Mouse (Mus musculus) embryonic facial prominence, embryonic 14.5 days (tissue): Measurements from ENCODE around the gene Bphl. TPM values are rescaled to one million over a fixed set of nuclear protein-coding genes. Genes with fewer than 3 reads are reported as not detected.

Source experiments
- ATAC-seq: fragments of 200-750 bp; cut with Nextera tagmentation; 2 replicates; pipeline ENCODE4 v1.8.0; 2017; ENCODE audit warnings: low read depth, moderate number of reproducible peaks, moderate TSS enrichment
- DNase-seq: peaks from one replicate; pipeline ENCODE4 v3.0.0-alpha.2; 2015; ENCODE audit warnings: low spot score
- H3K27ac ChIP-seq: fragments of 300-500 bp; sonication (generic); replicated peaks from 2 replicates; pipeline ENCODE4 v1.5.1; 2014; ENCODE audit warnings: low read depth, mild to moderate bottlenecking, low read length, moderate library complexity
- H3K27me3 ChIP-seq: fragments of 300-500 bp; sonication (generic); replicated peaks from 2 replicates; pipeline ENCODE4 v1.6.1; 2014; ENCODE audit warnings: low read length; ENCODE audit not compliant: control insufficient read depth, insufficient read depth
- H3K36me3 ChIP-seq: fragments of 300-500 bp; sonication (generic); 2 replicates; pipeline ENCODE4 v1.6.1; 2014; ENCODE audit warnings: low read length, mixed read lengths; ENCODE audit not compliant: control insufficient read depth, insufficient read depth
- H3K4me1 ChIP-seq: fragments of 300-500 bp; sonication (generic); 2 replicates; pipeline ENCODE4 v1.6.1; 2014; ENCODE audit warnings: antibody characterized with exemption, low read length; ENCODE audit not compliant: control insufficient read depth, insufficient read depth
- H3K4me2 ChIP-seq: fragments of 300-500 bp; sonication (generic); 2 replicates; pipeline ENCODE4 v1.6.1; 2014; ENCODE audit warnings: low read depth, mild to moderate bottlenecking, low read length, moderate library complexity, mixed read lengths
- H3K4me3 ChIP-seq: fragments of 300-500 bp; sonication (generic); 2 replicates; pipeline ENCODE4 v1.5.1; 2014; ENCODE audit warnings: low read depth, mild to moderate bottlenecking, low read length
- H3K9ac ChIP-seq: fragments of 300-500 bp; sonication (generic); 2 replicates; pipeline ENCODE4 v1.6.1; 2014; ENCODE audit warnings: low read depth, mild to moderate bottlenecking, low read length, moderate library complexity, mixed read lengths
- H3K9me3 ChIP-seq: fragments of 300-500 bp; sonication (generic); 2 replicates; pipeline ENCODE4 v1.6.1; 2016; ENCODE audit warnings: low read length; ENCODE audit not compliant: control insufficient read depth
- whole genome bisulfite sequencing: fragments of 180-500 bp; shearing (Covaris S2); extraction: QIAGEN DNeasy Blood & Tissue Kit; methylation state at CpG from one replicate; pipeline ENCODE4 v1.1.7; 2014; 5-methylcytosine and 5-hydroxymethylcytosine counted together
- polyA plus RNA-seq: library from polyadenylated mRNA; unstranded; fragments of >200 nt; fragmentation: Nextera tagmentation; extraction: Ambion mirVana; gene quantifications from 2 replicates; pipeline ENCODE4 v1.2.1, GENCODE M21; 2014

The Bphl gene
- polyA plus RNA-seq, 1 experiment from 2014 or later = 52.6 TPM

- H3K27ac ChIP-seq = peak overlapping the region; percentile 68; the same call in 1 of the 2 replicates
- H3K4me3 ChIP-seq = peak overlapping the region; percentile 80
- ATAC-seq = peak; percentile 58
- peak overlapping the region; percentile 86 for H3K9ac ChIP-seq
- peaks cover 16% of the 10 kb centered on the region for H3K4me1 ChIP-seq
- peak overlapping the region; percentile 92 for H3K4me2 ChIP-seq
- WGBS = 47% methylated on average over 20 of the region's 20 CpGs
- peak; percentile 74 for DNase-seq
- H3K9me3 ChIP-seq = no peaks in the 10 kb centered on the region
- H3K36me3 ChIP-seq = peaks cover 12% of the 10 kb centered on the region; the same call in 1 of the 2 replicates
- no peaks in the 10 kb centered on the region for H3K27me3 ChIP-seq
Measured at GRCm38 (mm10) chr13:34076561-34077491, 39.4 kb downstream of the Bphl start.

GRCm38 (mm10) chr13:34077492-34078271 is 40.3 kb downstream of the Bphl start, which contains the start of gene Tubb2a:
TSS of gene Tubb2a (minus strand) at chr13:34078007.
- H3K9me3 ChIP-seq = no peaks in the 10 kb centered on the region
- DNase-seq (peak; percentile 92), ATAC-seq (peak; percentile 93)
- no peaks in the 10 kb centered on the region for H3K27me3 ChIP-seq
- peak within 1 kb of the TSS; percentile 86 for H3K9ac ChIP-seq
- H3K27ac ChIP-seq = peak within 1 kb of the TSS; percentile 68; the same call in 1 of the 2 replicates
- peak within 1 kb of the TSS; percentile 80 for H3K4me3 ChIP-seq
- peaks cover 12% of the 10 kb centered on the region; the same call in 1 of the 2 replicates for H3K36me3 ChIP-seq
- H3K4me1 ChIP-seq = peaks cover 16% of the 10 kb centered on the region
- peak within 1 kb of the TSS; percentile 92 for H3K4me2 ChIP-seq
- 2% methylated on average over 31 of the region's 45 CpGs for WGBS

GRCm38 (mm10) chr13:34078500-34079280 is 41.3 kb downstream of the Bphl start:
- peak overlapping the region; percentile 63; the same call in 1 of the 2 replicates for H3K27ac ChIP-seq
- H3K27me3 ChIP-seq = no peaks in the 10 kb centered on the region
- no peaks in the 10 kb centered on the region for H3K9me3 ChIP-seq
- DNase-seq (no peak), ATAC-seq (no peak; the same call in 1 of the 2 replicates)
- peak overlapping the region; percentile 92 for H3K4me2 ChIP-seq
- peak overlapping the region; percentile 80 for H3K4me3 ChIP-seq
- H3K36me3 ChIP-seq = peaks cover 9% of the 10 kb centered on the region; the same call in 1 of the 2 replicates
- peak overlapping the region; percentile 86; the same call in 1 of the 2 replicates for H3K9ac ChIP-seq
- peaks cover 16% of the 10 kb centered on the region for H3K4me1 ChIP-seq
- whole genome bisulfite sequencing = 35% methylated on average over 16 of the region's 16 CpGs

- Histone ChIP-seq H3K9me3 (no peaks in the 10 kb centered on the region), H3K4me3 (no peak overlapping the region), H3K4me2 (no peak overlapping the region), H3K9ac (no peak overlapping the region), H3K27me3 (no peaks in the 10 kb centered on the region), H3K4me1 (peaks cover 16% of the 10 kb centered on the region), H3K36me3 (peaks cover 9% of the 10 kb centered on the region; the same call in 1 of the 2 replicates), H3K27ac (no peak overlapping the region)
- no peak for ATAC-seq
- DNase-seq = no peak
- 85% methylated on average over 3 of the region's 3 CpGs for WGBS
Measured at GRCm38 (mm10) chr13:34079801-34080200, 42.4 kb downstream of the Bphl start.

GRCm38 (mm10) chr13:34081926-34082325 is 44.5 kb downstream of the Bphl start:
- WGBS = 83% methylated on average over 4 of the region's 4 CpGs
- H3K4me3 ChIP-seq = no peak overlapping the region
- ATAC-seq = no peak

GRCm38 (mm10) chr13:34084026-34084750 is 46.8 kb downstream of the Bphl start:
- Histone ChIP-seq H3K4me3 (no peak overlapping the region), H3K4me1 (peaks cover 8% of the 10 kb centered on the region), H3K9ac (0 out of 2 replicates have a peak overlapping the region, but pooled peaks have one; percentile 16), H3K27me3 (no peaks in the 10 kb centered on the region), H3K36me3 (no peaks in the 10 kb centered on the region), H3K9me3 (no peaks in the 10 kb centered on the region), H3K27ac (peak overlapping the region; percentile 35; the same call in 1 of the 2 replicates), H3K4me2 (no peak overlapping the region)
- ATAC-seq (no peak), DNase-seq (no peak)
- WGBS = 52% methylated on average over 9 of the region's 9 CpGs

More at GRCm38 (mm10) chr13:34081926-34082325, 44.5 kb downstream of the Bphl start:
- Histone ChIP-seq H3K36me3 (no peaks in the 10 kb centered on the region), H3K4me2 (no peak overlapping the region), H3K27me3 (no peaks in the 10 kb centered on the region), H3K4me1 (peaks cover 9% of the 10 kb centered on the region), H3K9ac (no peak overlapping the region), H3K27ac (no peak overlapping the region), H3K9me3 (no peaks in the 10 kb centered on the region)
- DNase-seq = no peak

GRCm38 (mm10) chr13:34087052-34087812 is 49.8 kb downstream of the Bphl start:
- no peak overlapping the region for H3K4me2 ChIP-seq
- no peaks in the 10 kb centered on the region for H3K36me3 ChIP-seq
- H3K27me3 ChIP-seq = no peaks in the 10 kb centered on the region
- ATAC-seq (peak; percentile 15; the same call in 1 of the 2 replicates), DNase-seq (no peak)
- 53% methylated on average over 7 of the region's 7 CpGs for whole genome bisulfite sequencing
- H3K9ac ChIP-seq = no peak overlapping the region
- no peak overlapping the region for H3K4me3 ChIP-seq
- H3K27ac ChIP-seq = no peak overlapping the region
- peaks cover 11% of the 10 kb centered on the region for H3K4me1 ChIP-seq
- no peaks in the 10 kb centered on the region for H3K9me3 ChIP-seq
